Mouse (Mus musculus) MEL-GATA-1-ER (cell line): Measurements from ENCODE around the gene Camk2n1.

Experiments
- DNase-seq: peaks from one replicate; pipeline ENCODE4 v3.0.0-alpha.2; 2012; ENCODE audit warnings: low read depth; ENCODE audit errors: extremely low read depth

Gene Camk2n1

DNA sequence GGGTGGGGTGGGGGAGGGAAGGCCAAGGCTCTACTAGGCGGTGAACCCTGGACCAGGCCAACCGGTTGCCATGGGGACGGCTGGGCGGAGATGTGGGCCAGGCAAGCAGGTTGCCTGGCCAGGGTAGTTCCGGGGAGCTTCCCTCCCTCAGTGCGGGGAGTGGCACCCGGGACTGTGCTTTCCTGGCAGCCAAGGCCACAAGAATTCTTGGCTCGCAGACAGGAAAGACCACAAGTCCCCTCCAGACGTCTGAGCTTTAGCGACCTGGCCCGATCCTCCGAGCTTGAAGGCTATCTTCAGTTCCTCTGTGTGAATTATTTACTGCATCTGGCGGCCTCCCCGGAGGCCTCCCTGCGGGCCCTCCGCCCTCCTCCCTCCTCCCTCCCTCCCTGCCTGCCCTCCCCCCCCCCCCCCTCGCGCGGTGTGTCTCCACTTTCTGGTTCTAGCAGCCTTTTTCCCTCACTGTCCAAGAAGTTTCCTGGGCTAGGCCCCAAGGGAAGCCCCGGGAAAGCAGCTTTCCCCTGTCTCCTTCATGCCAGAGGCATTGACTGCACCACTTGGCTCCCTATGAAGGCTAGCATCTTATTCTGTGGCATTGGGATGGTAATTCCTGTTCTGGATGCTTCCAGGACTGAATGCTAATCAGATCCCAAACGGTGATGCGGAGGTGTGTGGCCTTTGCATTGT is 10.7 kb downstream of the Camk2n1 start:
- no peak for DNase-seq

DNA sequence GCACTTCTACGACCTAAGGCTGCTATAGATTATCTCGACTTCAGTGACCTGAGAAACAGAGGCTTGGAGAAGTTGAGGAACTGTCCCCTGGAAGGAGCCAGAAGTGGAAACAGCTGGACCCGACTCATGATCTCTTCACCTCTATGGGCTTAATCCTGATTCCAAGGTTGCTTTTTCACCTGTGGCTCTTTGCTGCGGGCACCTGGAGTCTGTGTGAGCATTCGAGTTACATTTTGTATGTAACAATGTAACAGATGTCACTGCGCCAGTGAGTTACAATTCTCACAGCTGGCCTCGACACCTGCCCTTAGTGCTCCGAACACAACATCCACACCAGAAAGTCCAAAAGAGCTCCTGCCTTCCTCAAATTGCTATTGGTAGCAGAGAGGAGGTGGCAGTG is 11.3 kb downstream of the Camk2n1 start:
- DNase-seq: no peak

DNA sequence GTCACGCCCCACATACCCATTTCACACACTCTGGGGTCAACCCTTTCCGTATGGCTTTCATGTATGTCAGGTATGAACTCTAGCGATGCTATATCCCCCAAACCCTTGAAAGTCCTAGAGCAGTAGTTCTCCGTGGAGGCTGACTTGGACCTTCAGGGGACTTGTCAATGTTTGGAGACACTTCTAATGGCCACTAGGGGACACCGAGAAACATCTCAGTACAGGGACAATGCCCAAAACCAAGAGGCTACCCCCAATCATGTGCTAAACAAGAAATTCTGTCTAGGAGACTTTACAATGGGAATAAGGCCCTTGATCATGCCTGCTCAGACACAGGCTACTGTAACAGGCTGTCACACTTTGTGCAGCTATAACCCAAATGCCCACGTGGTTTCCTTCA is 12.6 kb downstream of the Camk2n1 start:
- DNase-seq: no peak

GRCm38 (mm10) chr4:138467451-138467850 is 13.3 kb downstream of the Camk2n1 start:
- DNase-seq: no peak

DNA sequence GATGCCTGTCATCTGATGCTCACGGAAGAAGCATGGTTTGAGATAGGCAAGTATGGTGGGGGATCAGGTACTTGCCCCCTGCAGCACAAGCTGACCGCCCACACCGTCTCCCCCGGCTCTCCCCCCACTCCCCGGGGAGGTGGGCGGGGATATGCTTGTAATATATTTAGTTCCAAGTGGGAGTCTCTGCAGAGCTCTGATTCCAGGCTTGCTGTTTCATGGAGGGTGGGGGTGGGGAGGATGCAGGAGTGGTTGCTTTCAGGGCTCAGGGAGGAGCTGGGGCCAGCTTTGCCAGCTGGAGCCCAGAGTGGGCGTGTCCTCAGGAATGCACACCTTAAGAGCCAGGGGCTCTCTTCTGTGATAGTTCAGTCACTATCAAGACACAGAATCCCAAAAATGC is 15.0 kb downstream of the Camk2n1 start:
- no peak for DNase-seq

- DNase-seq: no peak
Measured at GRCm38 (mm10) chr4:138471241-138471640, 17.1 kb downstream of the Camk2n1 start.

- DNase-seq: no peak
Measured at GRCm38 (mm10) chr4:138479595-138479994, 25.5 kb downstream of the Camk2n1 start.

DNA sequence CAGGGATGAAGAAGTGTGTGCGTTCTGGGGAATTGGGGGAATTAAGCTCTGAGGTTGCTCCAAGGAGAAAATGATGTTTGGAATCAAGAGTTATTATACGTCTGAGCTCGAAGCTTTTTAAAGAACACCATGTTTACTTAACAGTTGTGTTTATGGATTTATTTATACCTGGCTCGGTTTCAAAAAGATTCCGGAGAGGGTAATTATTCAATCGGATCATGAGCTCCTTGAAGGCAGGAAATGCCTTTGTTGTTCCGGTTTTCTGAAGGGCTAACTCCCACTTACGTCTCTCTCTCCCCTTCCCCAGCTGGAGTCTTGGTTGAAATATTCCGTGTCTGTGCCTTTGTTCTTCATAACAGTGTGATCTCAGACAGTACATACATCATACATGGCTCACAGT is 26.8 kb downstream of the Camk2n1 start:
- DNase-seq: no peak

DNA sequence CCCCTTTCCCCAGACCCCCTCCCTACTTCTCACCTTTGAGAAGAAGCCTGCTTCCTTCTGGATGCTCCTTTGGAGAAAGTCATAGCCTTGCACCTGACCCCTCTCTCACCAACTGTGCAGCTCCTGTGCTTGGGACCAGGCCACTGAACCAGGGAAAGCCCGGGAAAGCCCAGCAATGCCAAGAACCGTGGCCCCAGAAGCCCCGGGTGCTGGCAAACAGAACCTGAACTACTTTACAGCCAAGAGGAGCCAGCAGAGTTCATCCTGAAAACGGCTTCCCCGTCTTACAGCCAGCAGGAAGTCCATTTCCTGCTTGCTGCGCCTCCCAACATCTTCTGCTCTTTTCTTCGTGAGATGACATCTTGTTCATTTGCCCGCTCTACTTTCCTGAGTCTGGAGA is 28.6 kb downstream of the Camk2n1 start:
- DNase-seq: no peak

GRCm38 (mm10) chr4:138488241-138488640 is 34.1 kb downstream of the Camk2n1 start:
- no peak for DNase-seq

DNA sequence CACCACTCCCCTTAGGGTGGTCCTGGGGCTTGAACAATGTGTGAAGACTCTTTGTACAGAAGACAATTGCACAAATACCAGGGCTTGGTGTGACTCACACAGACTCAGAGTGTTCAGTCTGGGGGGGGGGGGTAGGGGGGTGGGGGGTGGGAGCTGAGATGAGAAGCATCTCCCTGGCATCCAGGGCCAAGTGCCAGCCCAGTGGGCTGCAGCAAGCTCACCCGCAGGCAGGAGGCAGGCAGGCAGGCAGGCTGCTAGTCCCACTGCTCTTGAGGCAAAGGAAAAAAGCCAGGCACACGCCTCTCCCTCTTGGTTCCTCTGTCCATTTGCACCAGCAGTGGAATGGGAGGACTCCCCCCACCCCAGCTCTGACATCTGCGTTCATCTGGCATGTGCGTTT is 37.0 kb downstream of the Camk2n1 start:
- no peak for DNase-seq

DNA sequence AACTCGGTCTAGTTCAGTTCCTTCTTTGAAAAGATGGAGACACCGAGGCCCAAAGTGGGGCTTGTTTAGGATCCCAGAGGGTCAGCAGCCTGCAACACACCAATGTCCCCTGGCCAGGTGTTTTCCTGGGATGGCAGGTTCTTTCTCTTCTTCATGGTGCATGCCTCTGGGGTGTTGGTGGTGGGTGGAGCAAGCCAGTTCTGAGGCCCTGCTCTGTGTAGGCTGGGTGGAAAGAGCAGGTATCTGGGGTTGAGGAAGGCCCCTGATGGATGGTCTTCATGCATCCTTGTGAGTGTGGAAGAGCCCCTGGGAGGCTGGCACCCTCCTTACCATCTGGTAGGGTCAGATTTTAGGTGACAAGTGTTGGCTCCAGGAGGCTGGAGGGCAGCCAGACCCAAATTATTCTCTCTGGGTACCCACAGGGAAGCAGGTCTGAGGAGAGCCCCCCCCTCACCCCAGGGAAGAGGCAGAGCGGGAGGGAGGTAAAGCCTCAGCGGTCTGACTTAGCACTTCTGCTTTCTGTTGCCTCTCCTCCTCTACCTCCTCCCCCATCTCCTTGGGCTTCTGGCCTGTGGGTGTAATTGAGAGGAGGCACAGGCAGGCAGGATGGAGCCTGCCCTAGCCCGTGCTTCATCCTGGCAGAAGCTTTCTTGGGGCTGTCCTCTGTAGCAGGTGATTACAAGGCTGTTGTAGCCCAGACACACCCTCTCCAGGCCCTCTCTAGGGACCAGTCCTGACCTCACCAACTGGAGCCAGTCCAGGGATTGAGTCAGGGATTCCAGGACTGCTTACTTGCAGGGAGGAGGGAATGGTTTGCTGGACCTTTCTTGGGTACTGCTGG is 39.3 kb downstream of the Camk2n1 start:
- DNase-seq: no peak

- no peak for DNase-seq
Measured at GRCm38 (mm10) chr4:138494905-138495304, 40.8 kb downstream of the Camk2n1 start.

DNA sequence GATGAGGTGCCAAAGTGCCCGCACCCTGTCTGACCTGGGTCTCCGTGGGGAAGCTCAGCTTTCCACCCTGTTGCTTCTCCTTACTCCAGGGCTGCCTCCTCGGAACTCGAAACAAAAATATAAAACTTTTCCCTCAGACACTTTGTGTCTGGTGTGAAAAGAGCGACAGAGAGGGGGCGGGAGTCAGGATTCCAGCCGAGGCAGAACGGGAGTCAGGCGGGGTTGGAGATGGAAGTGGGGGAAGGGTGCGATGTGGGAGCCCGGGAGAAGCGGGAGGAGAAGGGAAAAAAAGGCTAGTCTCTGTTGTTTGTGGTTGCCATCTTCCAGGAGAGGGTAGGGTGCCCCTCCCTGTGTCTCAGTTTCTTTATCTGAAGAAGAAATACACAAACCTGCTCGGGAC is 41.7 kb downstream of the Camk2n1 start:
- DNase-seq: no peak

DNA sequence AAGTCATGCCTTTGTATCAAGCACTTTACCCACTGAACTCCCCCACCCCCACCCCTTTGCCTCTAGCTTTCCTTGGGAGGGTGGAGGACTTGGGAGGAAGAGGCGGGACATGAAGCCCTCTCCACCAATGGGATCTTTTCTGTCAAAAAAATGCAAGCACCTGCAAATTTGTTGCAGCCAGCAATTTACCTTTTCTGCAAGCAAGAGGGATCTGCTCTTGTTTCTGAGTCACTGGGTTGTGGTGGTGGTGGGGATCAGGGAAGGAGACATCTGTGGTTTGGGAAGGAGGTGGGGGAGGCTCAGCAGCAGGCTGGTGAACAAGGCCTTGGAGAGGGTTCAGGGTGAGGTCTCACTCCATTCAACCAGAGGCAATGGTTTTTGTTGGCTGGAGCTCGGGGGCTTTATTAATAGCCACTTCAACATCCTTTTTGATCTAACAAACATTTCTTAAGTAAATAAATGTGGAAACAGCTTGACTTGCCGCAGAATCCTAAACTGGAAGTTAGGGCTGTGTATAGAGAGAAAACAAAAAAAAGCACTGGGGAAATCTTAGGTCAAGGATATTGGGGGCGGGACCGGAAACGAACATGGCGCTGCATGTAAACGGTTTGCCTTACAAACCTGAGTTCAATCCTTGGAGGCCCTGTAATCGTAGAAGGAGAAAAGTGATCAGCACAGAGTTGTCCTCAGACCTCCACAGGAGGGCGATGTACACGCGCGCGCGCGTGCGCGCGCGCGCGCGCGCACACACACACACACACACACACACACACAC is 42.8 kb downstream of the Camk2n1 start:
- no peak for DNase-seq

DNA sequence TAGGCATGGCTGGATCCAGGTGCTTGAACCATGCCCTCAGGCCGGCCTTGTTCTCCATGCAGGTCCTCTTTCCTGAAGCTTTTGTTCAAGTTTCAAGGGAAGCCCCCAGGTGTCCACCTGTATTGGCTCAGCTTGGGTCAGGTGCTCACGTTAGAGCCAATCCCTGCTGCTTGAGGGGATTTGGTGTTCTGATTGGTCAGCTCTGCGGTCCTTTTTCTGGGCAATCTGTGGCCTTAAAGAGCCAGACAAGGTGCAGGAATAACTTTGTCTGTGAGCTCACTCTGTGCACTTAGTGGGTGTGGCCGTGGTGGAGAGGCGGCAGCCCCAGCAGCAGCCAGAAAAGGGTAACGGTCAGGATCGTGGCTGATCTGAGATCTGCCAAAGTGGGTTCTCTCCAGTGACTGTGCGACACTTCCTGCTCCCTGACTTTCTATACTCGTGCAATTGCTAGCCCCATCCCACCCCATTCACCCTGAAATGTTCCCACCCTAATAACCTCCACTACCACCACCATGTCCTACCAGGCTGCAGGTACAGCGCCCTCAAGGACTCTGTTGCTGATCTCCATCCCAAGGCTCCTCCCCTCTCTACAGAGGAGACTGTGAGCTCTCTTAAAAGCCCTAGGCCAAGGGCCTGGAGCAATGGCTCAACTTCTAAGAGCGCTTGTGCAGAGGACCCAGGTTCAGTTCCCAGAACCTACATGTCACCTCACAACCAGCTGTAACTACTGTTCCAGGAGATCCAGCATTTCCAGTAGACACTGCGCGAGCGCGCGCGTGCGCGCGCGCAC is 45.9 kb downstream of the Camk2n1 start:
- DNase-seq: no peak

DNA sequence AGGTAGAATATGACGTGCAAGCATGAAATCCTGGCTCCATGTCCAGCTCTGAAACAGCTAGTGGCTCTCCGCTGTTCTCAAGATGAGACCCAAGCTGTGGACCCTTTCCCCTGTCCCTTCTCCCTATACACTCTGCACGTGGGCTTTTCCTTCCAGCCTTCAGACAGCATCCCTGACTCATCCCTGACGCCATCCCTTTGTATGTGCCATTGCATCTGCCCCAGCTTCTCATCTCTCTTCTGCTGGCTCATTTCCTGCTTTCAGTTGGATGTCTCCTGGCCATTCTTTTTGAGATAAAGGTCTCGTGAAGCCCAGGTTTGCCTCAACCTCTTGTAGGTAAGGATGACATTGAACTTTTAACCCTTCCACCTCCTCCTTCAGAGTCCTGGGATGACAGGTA is 46.9 kb downstream of the Camk2n1 start:
- no peak for DNase-seq

DNA sequence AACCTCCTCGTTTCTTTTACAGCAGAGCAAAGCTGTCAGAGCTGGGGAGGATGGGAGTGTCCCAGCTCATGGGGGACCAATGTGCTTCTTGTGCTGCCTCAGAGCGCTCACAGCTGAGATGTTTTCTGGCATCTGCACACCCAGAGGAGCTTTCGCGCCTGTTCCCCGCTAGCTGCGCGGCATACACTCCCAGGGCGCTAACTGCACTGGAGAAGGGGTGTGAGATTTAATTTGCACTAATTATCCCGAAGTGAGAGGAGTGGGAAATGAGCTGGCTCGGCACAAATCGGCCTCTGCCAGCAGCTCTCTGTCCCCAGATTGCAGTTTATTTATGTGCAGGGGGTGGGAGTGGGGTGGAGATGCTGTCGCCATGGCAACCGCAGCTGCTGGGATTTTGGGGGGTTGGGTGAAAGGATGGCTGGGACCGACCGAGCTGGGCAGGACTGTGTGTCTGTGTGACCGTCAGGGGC is 50.6 kb downstream of the Camk2n1 start:
- DNase-seq: no peak

DNA sequence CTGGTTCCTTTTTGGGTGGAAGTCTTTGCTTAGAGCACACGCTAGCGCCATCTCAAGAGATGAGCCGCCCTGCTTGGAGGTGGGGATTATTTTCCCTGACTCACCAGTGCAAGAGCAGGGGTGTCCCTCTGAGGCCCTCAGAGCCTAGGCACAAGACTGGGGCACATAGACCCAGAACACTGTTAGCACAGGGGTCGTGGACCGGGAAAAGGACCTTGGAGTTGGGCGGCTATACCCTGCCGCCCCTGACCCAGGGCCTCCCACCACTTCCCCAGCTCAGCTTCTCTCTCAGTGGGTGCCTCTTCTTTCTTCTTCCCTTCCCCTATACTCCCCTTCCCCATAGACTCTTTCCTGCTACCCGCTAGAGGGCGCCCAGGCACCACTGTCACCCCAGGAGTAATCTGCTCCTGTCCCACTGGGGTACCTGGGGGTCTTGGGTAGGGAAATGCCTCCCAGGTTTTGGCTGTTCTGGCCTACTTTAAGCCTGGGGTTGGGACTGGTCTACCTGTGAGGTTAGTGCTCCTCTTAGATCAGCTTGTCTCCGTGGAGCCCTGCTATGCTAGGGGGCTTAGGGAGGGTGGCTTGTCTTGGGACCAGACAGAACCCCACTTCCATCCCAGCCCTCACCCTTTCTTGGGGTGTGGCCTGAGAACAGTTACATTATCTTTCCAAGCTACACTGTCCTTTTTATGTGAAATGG is 51.2 kb downstream of the Camk2n1 start:
- no peak for DNase-seq

GRCm38 (mm10) chr4:138507903-138508302 is 53.8 kb downstream of the Camk2n1 start:
- DNase-seq: no peak
